Mouse (Mus musculus): ENCODE data around the gene Bcl3. TPM values are rescaled to one million over a fixed set of nuclear protein-coding genes. Genes with fewer than 3 reads are reported as not detected.

Gene Bcl3
- 3.3 TPM in 1 of 2 replicates, not detected in the other for total RNA-seq (2014; fragmentation: Nextera tagmentation)
- total RNA-seq (2017), result 0.34 TPM in 1 of 2 replicates, not detected in the other

GRCm38 (mm10) chr7:19822604-19823058 is at the start of gene Bcl3:
Gene Bcl3, minus strand, starts transcription at chr7:19822770.
- no peak for ATAC-seq (replicated peaks; ENCODE audit: low FRiP score, low TSS enrichment, poor library complexity, severe bottlenecking)

- ATAC-seq (replicated peaks; ENCODE audit: low FRiP score, low TSS enrichment, poor library complexity, severe bottlenecking), result no peak
Observed at GRCm38 (mm10) chr7:19871943-19872601, 49.5 kb upstream of the Bcl3 start.

DNA sequence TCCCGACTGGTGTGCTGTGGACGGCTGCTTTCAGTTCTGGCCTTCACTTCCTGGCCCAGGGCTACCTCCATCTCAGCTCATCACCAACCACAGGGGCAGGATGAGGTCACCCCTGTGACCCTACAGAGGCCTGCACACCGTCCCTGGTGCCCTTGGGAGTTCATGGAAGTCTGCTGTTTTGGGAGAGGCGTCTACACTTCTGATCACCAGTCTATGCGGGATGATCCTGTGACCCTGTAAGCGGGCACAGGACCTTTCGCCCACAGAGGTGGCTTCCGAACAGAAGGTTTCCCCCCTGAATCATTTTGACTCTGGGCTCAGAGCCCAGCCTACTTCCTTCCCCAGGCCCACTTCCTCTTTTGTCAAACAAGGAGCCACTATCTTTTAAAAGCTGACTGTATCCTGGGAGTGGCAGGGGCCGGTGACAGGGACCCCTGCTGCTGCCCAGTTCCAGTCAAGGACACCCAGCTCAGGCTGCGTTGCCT is 48.6 kb upstream of the Bcl3 start:
- peak; percentile 51 for ATAC-seq (replicated peaks; ENCODE audit: low FRiP score, low TSS enrichment, poor library complexity, severe bottlenecking)

GRCm38 (mm10) chr7:19867751-19868399 is 45.3 kb upstream of the Bcl3 start:
- no peak for ATAC-seq (replicated peaks; ENCODE audit: low FRiP score, low TSS enrichment, poor library complexity, severe bottlenecking)

DNA sequence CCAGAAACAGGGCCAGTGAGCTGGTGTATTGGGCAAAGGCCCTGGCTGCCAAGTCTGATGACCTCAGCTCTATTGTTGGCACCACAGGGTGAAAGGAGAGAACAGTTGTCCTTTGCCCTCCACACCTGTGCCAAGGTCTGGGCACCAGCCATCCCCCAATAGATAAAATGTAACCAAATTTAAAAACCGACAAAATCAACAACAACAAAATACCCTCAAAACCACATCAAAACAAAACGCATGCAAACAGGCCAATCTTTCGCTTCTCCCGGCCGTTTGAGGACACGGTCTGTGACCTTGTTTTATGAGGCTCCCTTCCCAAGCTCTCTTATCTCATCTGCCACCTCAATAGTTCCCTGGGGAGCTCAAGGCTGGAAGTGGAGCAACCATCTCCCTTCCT is 43.9 kb upstream of the Bcl3 start:
- no peak for ATAC-seq (replicated peaks; ENCODE audit: low FRiP score, low TSS enrichment, poor library complexity, severe bottlenecking)

DNA sequence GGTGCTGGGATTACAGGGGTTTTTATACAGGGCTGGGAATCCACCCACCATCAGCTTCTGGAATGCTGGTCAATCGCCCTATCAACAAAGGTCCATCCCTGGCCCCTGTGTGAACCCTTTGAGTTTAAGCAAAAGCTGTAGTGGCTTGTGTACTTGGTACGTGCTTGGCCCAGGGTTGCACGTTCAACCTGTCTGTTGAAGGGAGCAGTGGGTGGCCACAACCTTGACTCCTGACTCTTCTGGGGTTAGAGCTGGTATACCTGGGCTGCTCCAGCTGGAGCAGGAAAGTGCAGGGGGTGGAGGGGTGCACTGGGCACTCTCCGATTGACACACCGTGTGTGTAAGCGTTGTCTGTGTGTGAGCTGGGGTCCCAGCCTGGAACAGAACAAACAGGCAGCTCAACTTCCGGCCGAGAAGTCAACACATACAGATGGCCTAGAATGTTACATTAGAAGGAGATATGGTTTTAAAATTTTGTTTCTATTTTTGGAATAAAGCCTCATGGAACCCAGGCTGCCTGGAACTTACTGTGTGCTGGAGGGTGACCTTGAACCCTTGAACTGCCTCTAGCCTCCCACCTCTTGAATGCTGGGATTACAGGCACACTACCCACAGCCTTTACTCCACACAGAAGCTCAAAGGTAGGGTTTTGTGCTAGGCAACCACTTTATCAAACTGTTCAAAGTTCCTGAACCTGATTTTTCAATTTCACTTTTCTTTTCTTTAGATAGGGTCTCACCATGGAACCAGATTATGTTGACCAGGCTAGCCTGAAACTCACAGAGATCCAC is 42.9 kb upstream of the Bcl3 start:
- ATAC-seq (replicated peaks; ENCODE audit: low FRiP score, low TSS enrichment, poor library complexity, severe bottlenecking), result no peak

GRCm38 (mm10) chr7:19864241-19864640 is 41.7 kb upstream of the Bcl3 start:
- ATAC-seq (replicated peaks; ENCODE audit: low FRiP score, low TSS enrichment, poor library complexity, severe bottlenecking), result no peak

GRCm38 (mm10) chr7:19861199-19861598 is 38.6 kb upstream of the Bcl3 start, which contains the start of gene Ceacam16:
Gene Ceacam16, minus strand, starts transcription at chr7:19861299.
- ATAC-seq (replicated peaks; ENCODE audit: low FRiP score, low TSS enrichment, poor library complexity, severe bottlenecking), result no peak

GRCm38 (mm10) chr7:19859740-19860139 is 37.2 kb upstream of the Bcl3 start:
- no peak for ATAC-seq (replicated peaks; ENCODE audit: low FRiP score, low TSS enrichment, poor library complexity, severe bottlenecking)

- no peak for ATAC-seq (replicated peaks; ENCODE audit: low FRiP score, low TSS enrichment, poor library complexity, severe bottlenecking)
Observed at GRCm38 (mm10) chr7:19856283-19856682, 33.7 kb upstream of the Bcl3 start.

GRCm38 (mm10) chr7:19855663-19856062 is 33.1 kb upstream of the Bcl3 start:
- no peak for ATAC-seq (replicated peaks; ENCODE audit: low FRiP score, low TSS enrichment, poor library complexity, severe bottlenecking)

DNA sequence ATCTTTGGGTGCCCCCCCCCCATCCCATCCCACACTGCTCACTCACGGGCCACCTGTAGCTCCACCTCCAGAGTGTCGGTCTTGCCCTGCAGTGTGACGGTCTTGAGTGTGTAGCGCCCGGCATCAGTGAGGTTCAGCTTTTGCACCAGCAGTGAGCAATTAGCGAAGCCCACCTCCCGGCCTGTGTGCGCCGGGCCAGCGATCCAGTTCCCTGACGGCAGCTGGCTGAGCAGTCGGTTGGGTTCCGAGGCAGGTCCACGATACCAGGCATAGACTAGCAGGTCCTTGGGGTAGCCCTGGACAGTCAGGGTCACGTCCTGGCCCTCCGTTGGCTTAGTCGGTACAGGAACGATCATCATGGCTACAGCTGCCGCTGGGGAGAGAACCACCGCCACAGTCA is 31.0 kb upstream of the Bcl3 start:
- no peak for ATAC-seq (replicated peaks; ENCODE audit: low FRiP score, low TSS enrichment, poor library complexity, severe bottlenecking)

DNA sequence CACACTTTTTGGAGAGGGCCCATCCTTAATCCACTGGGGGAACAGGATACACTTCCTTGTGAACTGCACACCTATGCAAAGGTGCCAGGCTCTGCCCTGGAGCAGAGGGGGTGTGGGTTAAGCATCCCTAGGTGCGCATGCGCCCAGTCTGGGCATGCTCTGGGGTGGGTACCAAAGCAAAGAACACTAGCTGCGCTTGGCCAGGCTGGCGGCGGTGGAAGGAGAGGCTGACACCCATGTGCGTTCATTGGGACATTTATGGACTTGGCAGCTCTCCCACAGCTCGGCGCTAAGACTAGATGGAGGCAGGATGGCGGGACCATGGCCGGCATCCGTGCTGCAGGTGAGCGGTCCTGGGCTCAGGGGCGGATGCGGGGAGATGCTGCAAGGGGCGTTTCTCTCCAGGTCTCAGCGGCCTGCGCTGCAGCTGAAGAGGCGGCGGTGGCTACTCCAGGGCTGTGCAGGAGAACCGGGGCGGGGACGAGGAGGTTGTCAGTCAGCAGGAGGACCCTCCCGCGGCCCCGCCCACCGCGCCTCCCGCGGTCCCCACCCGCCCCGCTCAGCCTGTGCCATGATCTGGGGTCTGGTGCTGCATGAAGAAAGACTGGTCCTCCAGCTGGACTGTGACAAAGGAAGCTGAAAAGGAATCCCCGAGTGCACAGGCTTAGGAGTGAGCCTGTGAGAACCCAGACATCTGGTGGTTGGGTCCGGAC is 29.4 kb upstream of the Bcl3 start, which contains the start of gene Gm19345:
Gene Gm19345, plus strand, starts transcription at position 146 of the 713 bp plus-strand sequence.
- ATAC-seq (replicated peaks; ENCODE audit: low FRiP score, low TSS enrichment, poor library complexity, severe bottlenecking), result no peak

DNA sequence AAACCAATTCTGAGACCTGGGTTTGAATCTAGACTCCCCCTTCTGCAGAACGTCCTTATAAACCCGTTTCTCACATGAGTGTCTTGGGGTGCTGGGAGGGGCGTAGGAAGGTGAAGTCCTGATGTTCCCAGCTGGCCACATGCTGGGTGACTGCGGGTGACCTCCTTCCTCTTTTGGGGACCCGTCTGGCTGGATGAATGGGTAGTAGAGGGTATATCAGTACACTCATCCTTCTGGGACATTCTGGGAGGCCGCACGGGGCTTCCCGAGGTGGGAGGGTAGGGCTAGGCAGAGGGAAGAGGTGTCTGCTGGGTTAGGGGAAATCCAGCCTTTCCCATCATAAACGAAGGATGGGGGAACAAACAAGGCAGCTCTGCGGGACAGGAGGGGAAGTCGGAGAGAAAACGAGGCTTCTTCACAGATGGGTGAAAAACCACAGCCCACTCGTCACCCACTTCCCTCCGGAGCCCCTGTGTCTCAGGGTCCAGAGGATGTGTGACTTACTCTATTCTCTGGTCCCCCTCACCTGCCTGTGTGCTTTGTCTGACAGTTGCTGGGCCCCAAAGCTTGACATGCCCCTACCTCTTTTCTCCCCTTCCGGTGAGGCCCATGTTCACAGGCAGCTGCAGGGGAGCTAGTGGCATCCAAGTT is 22.1 kb upstream of the Bcl3 start:
- ATAC-seq (replicated peaks; ENCODE audit: low FRiP score, low TSS enrichment, poor library complexity, severe bottlenecking), result no peak

DNA sequence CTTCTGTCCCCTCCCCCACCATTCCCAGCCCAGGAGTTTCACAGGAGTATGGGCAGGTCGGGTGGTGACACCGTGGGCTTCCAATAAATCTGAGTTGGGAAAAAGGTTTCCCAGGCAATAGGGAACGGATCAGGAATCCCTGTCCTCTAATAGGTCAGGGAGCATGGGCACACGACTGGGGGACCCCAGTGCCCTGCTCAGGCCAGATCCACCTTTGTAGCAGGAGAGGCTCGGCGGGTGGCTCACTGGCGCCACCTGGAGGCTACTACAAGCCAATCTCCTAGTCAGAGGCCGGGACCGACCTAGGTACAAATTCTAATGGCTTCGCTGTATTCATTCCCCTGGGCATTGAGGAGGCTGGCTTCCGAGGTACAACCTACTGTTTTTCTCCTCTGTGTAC is 21.0 kb upstream of the Bcl3 start:
- ATAC-seq (replicated peaks; ENCODE audit: low FRiP score, low TSS enrichment, poor library complexity, severe bottlenecking), result peak; percentile 78

GRCm38 (mm10) chr7:19842885-19843504 is 20.4 kb upstream of the Bcl3 start:
- ATAC-seq (replicated peaks; ENCODE audit: low FRiP score, low TSS enrichment, poor library complexity, severe bottlenecking), result no peak

DNA sequence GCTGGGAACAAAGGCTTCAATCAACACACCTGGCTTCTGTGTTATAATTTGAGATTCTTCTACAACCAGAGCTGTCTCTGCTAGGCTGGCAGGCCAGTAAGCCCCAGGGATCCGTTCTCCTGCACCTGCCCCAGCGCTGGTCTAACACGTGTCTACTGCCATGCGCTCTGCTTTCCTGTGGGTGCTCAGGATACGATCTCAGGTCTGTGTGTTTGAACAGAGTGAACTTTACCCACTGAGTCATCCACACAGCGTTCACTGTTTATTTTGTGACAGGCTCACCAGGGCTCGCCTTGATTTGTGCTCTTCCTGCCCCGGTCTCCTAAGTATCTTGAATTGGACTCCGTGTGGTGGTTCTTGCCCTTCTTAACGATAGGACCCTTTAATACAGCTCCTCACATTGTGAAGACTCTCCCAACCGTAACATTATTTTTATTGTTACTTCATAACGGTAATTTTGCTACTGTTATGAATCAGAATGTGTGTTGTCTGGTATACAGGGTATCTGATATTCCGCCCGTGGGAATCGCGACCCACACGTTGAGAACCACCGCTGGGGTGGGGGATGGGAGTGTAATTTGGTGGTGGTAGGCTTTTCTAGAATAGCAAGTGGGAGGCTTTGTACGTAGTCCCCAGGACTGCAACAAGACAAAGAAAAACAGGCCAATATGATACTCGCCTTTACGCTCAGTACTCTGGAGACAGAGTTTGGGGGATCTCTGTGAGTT is 19.3 kb upstream of the Bcl3 start:
- ATAC-seq (replicated peaks; ENCODE audit: low FRiP score, low TSS enrichment, poor library complexity, severe bottlenecking), result no peak

GRCm38 (mm10) chr7:19840936-19841335 is 18.4 kb upstream of the Bcl3 start:
- no peak for ATAC-seq (replicated peaks; ENCODE audit: low FRiP score, low TSS enrichment, poor library complexity, severe bottlenecking)
